Mouse (Mus musculus) Patski (cell line): Measurements from ENCODE around the gene Gm45194. TPM values are rescaled to one million over a fixed set of nuclear protein-coding genes. Genes with fewer than 3 reads are reported as not detected.

ENCODE experiments used
- ATAC-seq: fragments of 100-300 bp; one replicate; pipeline ENCODE4 v1.8.0; 2021
- CTCF ChIA-PET: fragments of 350-600 bp; sonication (Branson Sonifier 250); formaldehyde crosslinking; loops from one replicate; lab custom pipeline; 2022; ENCODE audit warnings: inconsistent platforms; lab: Charles Lee
- POLR2A ChIA-PET: fragments of 350-600 bp; sonication (Branson Sonifier 250); formaldehyde crosslinking; loops from one replicate; lab custom pipeline; 2022; ENCODE audit warnings: antibody characterized with exemption, inconsistent platforms; lab: Charles Lee
- DNase-seq: peaks from one replicate; pipeline ENCODE4 v3.0.0-alpha.2; 2011; ENCODE audit warnings: low read depth, low spot score
- H3K27me3 ChIP-seq: fragments of 371-371 bp; one replicate; pipeline ENCODE4 v1.5.1; 2021
- CTCF ChIP-seq: fragments of 100-300 bp; IDR thresholded peaks from one replicate; pipeline ENCODE4 v1.5.1; 2021
- in situ Hi-C: fragments of 300-500 bp; cut with MboI; formaldehyde crosslinking; loops from 3 replicates; pipeline ENCODE4 v1.11.1; 2018; ENCODE audit warnings: low pct_unique_long_range_greater_than_20kb, mixed read lengths
- polyA plus RNA-seq: library from polyadenylated mRNA; unstranded; gene quantifications from one replicate; pipeline ENCODE4 v1.2.3, GENCODE M21; 2021

Gm45194 gene
- polyA plus RNA-seq, 1 experiment from 2014 or later: not detected

- POLR2A ChIA-PET: no interaction called here
- DNase-seq (no peak), ATAC-seq (no peak)
- in situ Hi-C loops: no loop called here
- CTCF ChIA-PET: no interaction called here
- H3K27me3 ChIP-seq: peaks cover 29% of the 10 kb centered on the region
- TF ChIP-seq CTCF: no peak
Measured at GRCm38 (mm10) chrX:112255513-112255912, 364.3 kb downstream of the Gm45194 start.

GRCm38 (mm10) chrX:112273550-112273949 lies 382.4 kb downstream of the Gm45194 start:
- ChIA-PET POLR2A (no interaction called here), CTCF (no interaction called here)
- DNase-seq (no peak), ATAC-seq (no peak)
- peaks cover 16% of the 10 kb centered on the region for H3K27me3 ChIP-seq
- TF ChIP-seq CTCF: no peak
- in situ Hi-C loops: no loop called here

Other genes with a start within 250 kb of the Gm45194 start
- not detected for gene Hdx, start 194.3 kb upstream of the Gm45194 start, polyA plus RNA-seq
- not detected for gene Tex16, start 119.6 kb downstream of the Gm45194 start, polyA plus RNA-seq